In genomic region chr2:164496847-164497690, GRCm38 (mm10) we compare ENCODE assay signal across 8 mouse cellular contexts. TPM values are rescaled to one million over a fixed set of nuclear protein-coding genes. Genes with fewer than 3 reads are reported as not detected.
DNase-seq lines count a peak whose midpoint lies in the region; ATAC-seq and TF ChIP-seq lines count a peak whose summit lies in the region.

TSS of gene Pigt (plus strand) at chr2:164497520.

- no peaks in the 10 kb centered on the region for H3K36me3 ChIP-seq in embryonic facial prominence, embryonic 11.5 days (replicated peaks; ENCODE audit: control insufficient read depth, insufficient read depth, low read depth, low read length)
- peaks cover 7% of the 10 kb centered on the region; the same call in 1 of the 2 replicates for H3K36me3 ChIP-seq in limb, embryonic 11.5 days (ENCODE audit: control insufficient read depth, insufficient read depth, low read length)
- H3K36me3 ChIP-seq in midbrain, embryonic 13.5 days, result peaks cover 28% of the 10 kb centered on the region
- peaks cover 19% of the 10 kb centered on the region for H3K36me3 ChIP-seq in small intestine, adult 2 months (ENCODE audit: control insufficient read depth, insufficient read depth, low read length)

- TF ChIP-seq CTCF in small intestine, adult 2 months (IDR thresholded peaks at IDR 0.05; ENCODE audit: extremely low read depth, insufficient read length, insufficient replicate concordance, low read depth, low read length), result no peak

- DNase-seq in 3134 (ENCODE audit: extremely low read depth, insufficient read length, low spot score), result peak; percentile 83
- peak; percentile 88 for DNase-seq in adrenal gland, postnatal 25 days
- peak; percentile 93 for DNase-seq in embryonic facial prominence, embryonic 11.5 days (ENCODE audit: low spot score)
- DNase-seq in heart, adult 11 months, result peak; percentile 99
- peak; percentile 88 for DNase-seq in kidney, adult 18-20 months
- DNase-seq in limb, embryonic 11.5 days (ENCODE audit: low spot score), result peak; percentile 86

- H3K27ac ChIP-seq in embryonic facial prominence, embryonic 11.5 days (replicated peaks; ENCODE audit: low read depth, low read length), result no peak within 1 kb of the TSS
- no peak within 1 kb of the TSS; the same call in 1 of the 2 replicates for H3K27ac ChIP-seq in limb, embryonic 11.5 days (replicated peaks; ENCODE audit: low read depth, low read length)
- H3K27ac ChIP-seq in midbrain, embryonic 13.5 days, result peak within 1 kb of the TSS; percentile 74
- H3K27ac ChIP-seq in small intestine, adult 2 months (ENCODE audit: insufficient read depth, low read depth, low read length), result peak within 1 kb of the TSS; percentile 77

- H3K4me2 ChIP-seq in embryonic facial prominence, embryonic 11.5 days (ENCODE audit: low read depth, low read length), result peak within 1 kb of the TSS; percentile 90
- H3K4me2 ChIP-seq in limb, embryonic 11.5 days (ENCODE audit: low read depth, severe bottlenecking), result peak within 1 kb of the TSS; percentile 92
- H3K4me2 ChIP-seq in midbrain, embryonic 13.5 days (replicated peaks), result peak within 1 kb of the TSS; percentile 100

- H3K9me3 ChIP-seq in embryonic facial prominence, embryonic 11.5 days (replicated peaks; ENCODE audit: control insufficient read depth, low read length), result no peaks in the 10 kb centered on the region
- H3K9me3 ChIP-seq in limb, embryonic 11.5 days (ENCODE audit: control insufficient read depth, low read length), result no peaks in the 10 kb centered on the region
- H3K9me3 ChIP-seq in midbrain, embryonic 13.5 days, result no peaks in the 10 kb centered on the region

- peak; percentile 87 for ATAC-seq in embryonic facial prominence, embryonic 11.5 days (replicated peaks; ENCODE audit: insufficient number of reproducible peaks, low FRiP score, low TSS enrichment, low read depth)
- peak; percentile 86 for ATAC-seq in limb, embryonic 11.5 days (ENCODE audit: insufficient number of reproducible peaks, low FRiP score, low TSS enrichment, low read depth)
- ATAC-seq in midbrain, embryonic 13.5 days, result peak; percentile 97

- TF ChIP-seq POLR2A in small intestine, adult 2 months (IDR thresholded peaks at IDR 0.05; ENCODE audit: low read depth, low read length), result peak; percentile 80

- peak within 1 kb of the TSS; percentile 75 for H3K4me3 ChIP-seq in embryonic facial prominence, embryonic 11.5 days (ENCODE audit: low read depth, low read length)
- H3K4me3 ChIP-seq in limb, embryonic 11.5 days (ENCODE audit: low read depth, low read length), result peak within 1 kb of the TSS; percentile 89
- peak within 1 kb of the TSS; percentile 96 for H3K4me3 ChIP-seq in midbrain, embryonic 13.5 days (replicated peaks)
- H3K4me3 ChIP-seq in small intestine, adult 2 months (ENCODE audit: low read depth, low read length), result peak within 1 kb of the TSS; percentile 99

- no peaks in the 10 kb centered on the region for H3K27me3 ChIP-seq in embryonic facial prominence, embryonic 11.5 days (ENCODE audit: control insufficient read depth, insufficient read depth, low read length)
- no peaks in the 10 kb centered on the region for H3K27me3 ChIP-seq in limb, embryonic 11.5 days (ENCODE audit: control insufficient read depth, insufficient read depth, low read length)
- H3K27me3 ChIP-seq in midbrain, embryonic 13.5 days, result no peaks in the 10 kb centered on the region
- H3K27me3 ChIP-seq in small intestine, adult 2 months (ENCODE audit: control insufficient read depth, insufficient read depth, low read length), result no peaks in the 10 kb centered on the region

- H3K4me1 ChIP-seq in embryonic facial prominence, embryonic 11.5 days (ENCODE audit: control insufficient read depth, insufficient read depth, low read length), result no peaks in the 10 kb centered on the region
- H3K4me1 ChIP-seq in limb, embryonic 11.5 days (ENCODE audit: control insufficient read depth, insufficient read depth, low read length), result peaks cover 6% of the 10 kb centered on the region
- peaks cover 19% of the 10 kb centered on the region for H3K4me1 ChIP-seq in midbrain, embryonic 13.5 days (replicated peaks)
- 0 out of 2 replicates have a peak, but pooled peaks cover 3% of the 10 kb centered on the region for H3K4me1 ChIP-seq in small intestine, adult 2 months (ENCODE audit: control insufficient read depth, insufficient read depth, insufficient read length, low read length)

- peak within 1 kb of the TSS; percentile 82 for H3K9ac ChIP-seq in embryonic facial prominence, embryonic 11.5 days (replicated peaks; ENCODE audit: low read length)
- peak within 1 kb of the TSS; percentile 76 for H3K9ac ChIP-seq in limb, embryonic 11.5 days (ENCODE audit: low read length)
- peak within 1 kb of the TSS; percentile 82 for H3K9ac ChIP-seq in midbrain, embryonic 13.5 days (replicated peaks)

- 4% methylated on average over 43 of the region's 43 CpGs for WGBS in embryonic facial prominence, embryonic 11.5 days
- 4% methylated on average over 43 of the region's 43 CpGs for WGBS in limb, embryonic 11.5 days
- 4% methylated on average over 42 of the region's 43 CpGs for WGBS in midbrain, embryonic 13.5 days
- WGBS in small intestine, adult 2 months, result 4% methylated on average over 43 of the region's 43 CpGs

RNA-seq across cellular contexts. Expression of gene Pigt, which starts in this region (rescaled TPM):
- total RNA-seq in adrenal gland, postnatal 25 days (2021), result 98.3 and 99.7 TPM in 2 replicates
- 38.4 and 43.3 TPM in 2 replicates for polyA plus RNA-seq in embryonic facial prominence, embryonic 11.5 days (2014; fragmentation: Nextera tagmentation; extraction: Ambion mirVana)
- 40.4 and 42.2 TPM in 2 replicates for polyA plus RNA-seq in limb, embryonic 11.5 days (2014; fragmentation: Nextera tagmentation; extraction: Ambion mirVana)
- 64.2 and 67.8 TPM in 2 replicates for polyA plus RNA-seq in midbrain, embryonic 13.5 days (2015; fragmentation: Nextera tagmentation; extraction: Ambion mirVana)
- 117 and 171 TPM in 2 replicates for polyA plus RNA-seq in small intestine, adult 2 months (2012; rRNA removed)

Comparison
In these comparisons a context has a peak if more than half of its experiments do, and no peak if none do; other contexts are left out.
1. H3K27ac ChIP-seq: peak in midbrain, embryonic 13.5 days (single experiment) and small intestine, adult 2 months (single experiment); none in embryonic facial prominence, embryonic 11.5 days (single experiment) and limb, embryonic 11.5 days (single experiment).
2. Peak in every context shown above with its lines, with median percentiles within 50 percentile points of each other: DNase-seq, ATAC-seq, H3K4me2 ChIP-seq, H3K4me3 ChIP-seq and H3K9ac ChIP-seq.